Mouse (Mus musculus) frontal cortex, postnatal 10 days (tissue): Measurements from ENCODE around the gene Hsd17b7.
A peak's percentile ranks its signal among the peaks of the same experiment; 100 is the strongest.

Experiments used
- DNase-seq, 2 experiments: peaks; one replicate each; pipeline ENCODE4 v3.0.0; 2022; ENCODE audit warnings: low spot score in 2 of 2, mixed read lengths in 1 of 2

Gene Hsd17b7

GRCm38 (mm10) chr1:169939345-169939744 is 29.7 kb downstream of the Hsd17b7 start:
- DNase-seq = peak in 1 of 2 experiments; percentile 44

DNA sequence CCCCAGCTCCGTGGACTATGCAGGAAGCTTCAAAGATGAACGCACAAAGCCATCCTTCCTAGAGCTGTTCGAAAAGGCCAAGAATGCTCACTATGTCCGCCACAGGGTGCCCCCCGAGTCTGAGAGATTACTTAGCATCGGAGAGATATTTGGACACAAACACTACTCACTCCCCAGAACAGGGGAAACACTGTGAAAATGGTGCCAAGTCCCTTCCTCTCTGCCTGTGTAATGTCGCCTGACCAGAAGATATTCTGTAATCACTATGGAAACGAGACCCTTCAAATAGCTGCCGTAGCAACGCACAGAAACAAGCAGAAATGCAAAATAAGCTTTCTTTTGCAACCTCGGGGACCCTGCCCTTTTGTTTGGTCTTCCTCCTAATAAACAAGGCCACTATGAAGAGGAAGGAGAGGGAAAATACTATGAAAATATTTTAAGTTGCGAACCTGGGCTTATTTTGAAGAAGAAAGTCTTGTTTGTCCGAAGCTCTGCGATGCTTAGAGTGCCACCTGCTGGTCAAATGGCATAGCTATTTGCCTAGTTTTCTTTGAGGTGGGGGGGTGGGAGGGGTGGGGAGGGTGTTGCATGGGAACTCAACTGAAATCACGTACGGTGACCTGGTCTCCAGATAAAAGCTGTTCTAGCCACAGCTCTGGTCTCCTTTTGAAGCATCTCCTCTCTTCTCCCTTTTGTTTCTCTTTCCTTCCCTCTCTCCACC is 34.9 kb downstream of the Hsd17b7 start:
- DNase-seq = peak in 1 of 2 experiments; percentile 29

DNA sequence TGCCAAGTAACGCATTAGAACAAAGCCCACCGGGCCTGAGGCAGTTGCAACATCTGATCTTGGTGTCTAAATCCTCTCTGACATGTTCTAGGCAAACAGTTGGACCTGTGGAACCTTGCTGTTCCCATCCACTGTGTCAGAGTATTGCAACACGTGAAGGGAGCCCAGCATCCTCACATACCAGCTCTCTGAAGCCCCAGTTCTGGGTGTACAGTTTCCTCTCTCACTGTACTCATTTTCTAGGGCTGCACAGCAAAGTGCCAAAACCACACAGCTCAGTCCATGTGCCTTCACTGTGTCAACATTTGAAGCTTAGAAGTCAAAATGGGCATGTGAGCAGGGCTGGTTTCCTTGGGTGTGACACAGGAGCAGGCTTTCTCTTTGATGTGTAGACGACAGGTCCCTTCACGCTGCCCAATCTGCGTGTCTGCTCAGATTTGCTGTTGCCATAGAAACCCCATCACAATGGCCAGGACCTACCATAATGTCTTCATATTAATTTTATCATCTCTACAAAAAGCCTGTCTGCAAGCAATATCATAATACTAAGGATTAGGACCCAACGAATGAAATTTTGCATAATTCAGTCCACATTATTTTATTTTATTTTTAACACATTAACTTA is 36.8 kb downstream of the Hsd17b7 start:
- DNase-seq = no peak

DNA sequence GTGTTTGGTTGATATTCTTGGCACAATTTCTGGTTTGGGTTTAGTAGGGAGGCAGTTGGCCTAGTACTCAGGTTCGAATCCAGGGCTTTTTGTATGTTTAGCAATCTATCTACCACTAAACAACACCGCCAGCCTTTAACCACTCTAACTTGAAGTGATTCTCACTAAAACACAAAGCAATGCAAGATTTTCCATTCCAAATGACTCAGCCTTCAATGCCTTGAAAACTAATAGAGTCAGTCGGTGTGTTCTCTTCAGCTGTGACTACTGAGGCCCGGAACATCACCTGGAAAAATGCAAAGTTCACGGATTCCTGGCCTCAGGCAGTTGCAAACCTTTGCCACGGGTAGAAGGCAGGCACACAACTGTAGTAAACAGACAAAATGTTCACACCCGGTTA is 37.3 kb downstream of the Hsd17b7 start:
- no peak for DNase-seq

GRCm38 (mm10) chr1:169928454-169928971 is 40.5 kb downstream of the Hsd17b7 start, which contains the start of gene Ccdc190:
Gene Ccdc190, plus strand, starts transcription at chr1:169928648.
- DNase-seq = peak; percentile 24 to 42

DNA sequence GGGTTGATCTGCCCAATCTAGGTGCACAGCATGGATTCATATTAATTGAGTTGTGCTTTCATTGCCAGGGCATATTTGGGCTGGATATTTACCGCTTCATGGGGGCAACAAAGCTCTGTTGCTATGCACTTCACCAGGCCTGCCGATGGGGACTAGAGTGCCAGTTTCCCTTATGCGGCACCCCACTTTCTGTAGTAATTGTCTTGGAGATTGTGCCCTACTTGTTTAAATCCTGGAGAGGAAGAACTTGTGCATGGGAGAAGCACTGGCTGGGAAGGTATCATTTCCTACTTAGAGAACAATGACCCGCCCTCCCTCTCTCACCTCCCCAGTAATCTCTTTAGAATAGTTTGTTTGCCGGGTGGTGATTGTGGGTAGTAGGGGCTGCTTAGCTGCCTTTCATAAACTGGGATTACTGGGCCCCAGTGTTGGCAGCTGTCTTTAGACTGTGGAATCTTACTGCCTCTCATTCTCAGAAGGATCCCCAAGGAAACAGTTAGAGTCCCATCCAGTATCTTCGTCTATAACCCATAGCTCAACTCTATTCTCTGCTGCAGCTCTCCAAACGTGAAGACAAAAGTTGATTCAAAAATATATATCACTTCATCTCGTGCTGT is 41.2 kb downstream of the Hsd17b7 start:
- DNase-seq = no peak

DNA sequence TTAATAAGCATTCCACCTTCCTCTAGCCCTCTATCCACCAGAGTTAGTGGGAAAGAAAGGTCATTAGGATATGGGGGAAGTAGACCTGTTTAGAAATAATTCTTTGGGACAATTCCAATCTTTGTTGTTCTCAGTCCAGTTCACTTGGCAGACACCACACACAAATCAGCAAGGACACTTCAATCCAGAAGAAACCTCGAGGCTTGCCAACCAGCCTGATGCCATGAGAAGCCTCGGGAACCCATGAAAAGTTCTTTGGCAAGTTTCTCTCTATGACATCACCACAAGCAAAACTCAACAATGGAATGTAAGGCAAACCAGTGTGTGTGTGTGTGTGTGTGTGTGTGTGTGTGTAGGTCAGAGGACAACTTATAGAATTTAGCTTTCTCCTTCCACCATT is 44.5 kb downstream of the Hsd17b7 start:
- no peak for DNase-seq

- peak in 1 of 2 experiments; percentile 29 for DNase-seq
These were observed 47.3 kb downstream of the Hsd17b7 start for GRCm38 (mm10) chr1:169921710-169922211.

GRCm38 (mm10) chr1:169919211-169919610 is 49.8 kb downstream of the Hsd17b7 start:
- DNase-seq = peak; percentile 20 to 74

- peak; percentile 51 to 62 for DNase-seq
These were observed 51.0 kb downstream of the Hsd17b7 start for GRCm38 (mm10) chr1:169917998-169918397.

DNA sequence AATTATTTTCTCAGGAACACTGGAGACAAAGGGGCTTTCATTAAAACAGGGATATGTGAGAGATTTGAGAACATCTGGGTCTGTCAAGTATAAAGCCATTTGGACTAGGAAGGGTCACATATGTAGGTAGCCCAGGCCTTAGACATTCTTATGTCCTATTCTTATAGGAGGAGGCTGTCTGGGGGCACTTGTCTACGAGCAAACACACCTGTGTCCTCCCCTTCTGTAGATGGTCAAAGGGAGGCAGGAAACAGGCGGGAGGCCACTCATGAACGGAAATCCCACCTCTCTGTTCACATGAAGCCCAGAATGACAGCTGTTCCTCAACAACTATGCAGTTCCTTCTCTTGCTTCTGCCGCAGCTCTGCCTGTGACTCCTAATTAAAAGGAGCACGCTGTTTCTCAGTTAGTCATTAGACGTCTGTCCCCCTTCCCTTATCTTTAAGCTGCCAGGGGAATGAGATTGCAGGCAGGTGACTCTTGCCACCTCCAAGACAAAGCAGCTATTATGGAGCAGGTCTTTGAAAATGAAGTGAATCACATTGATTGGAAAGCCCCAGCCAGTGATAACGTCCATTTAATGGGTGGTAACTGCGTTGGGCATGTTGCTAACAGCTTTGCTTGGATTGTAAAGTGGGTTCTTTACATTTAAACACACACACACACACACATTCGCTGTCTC is 51.8 kb downstream of the Hsd17b7 start:
- DNase-seq = no peak

DNA sequence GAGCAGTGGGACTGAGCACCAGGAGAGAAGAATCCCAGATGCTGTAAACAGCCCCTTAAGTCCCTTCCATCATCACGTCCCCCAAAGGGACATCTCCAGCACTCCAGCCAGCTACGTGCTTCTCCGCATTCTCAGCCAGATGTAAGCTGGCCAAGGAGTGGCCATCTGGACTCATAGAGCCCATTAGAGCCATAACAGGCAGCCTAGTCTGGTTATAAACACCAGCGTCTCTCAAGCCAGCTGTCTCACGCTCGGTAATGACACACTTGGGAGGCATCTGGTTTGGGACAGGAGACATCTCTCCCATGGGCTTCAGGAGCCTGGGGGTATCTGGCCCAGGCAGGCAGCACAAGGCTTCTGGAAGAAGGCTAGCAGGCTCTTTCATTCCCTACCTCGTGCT is 52.4 kb downstream of the Hsd17b7 start:
- no peak for DNase-seq

- DNase-seq = no peak
These were observed 57.5 kb downstream of the Hsd17b7 start for GRCm38 (mm10) chr1:169911526-169911925.

DNA sequence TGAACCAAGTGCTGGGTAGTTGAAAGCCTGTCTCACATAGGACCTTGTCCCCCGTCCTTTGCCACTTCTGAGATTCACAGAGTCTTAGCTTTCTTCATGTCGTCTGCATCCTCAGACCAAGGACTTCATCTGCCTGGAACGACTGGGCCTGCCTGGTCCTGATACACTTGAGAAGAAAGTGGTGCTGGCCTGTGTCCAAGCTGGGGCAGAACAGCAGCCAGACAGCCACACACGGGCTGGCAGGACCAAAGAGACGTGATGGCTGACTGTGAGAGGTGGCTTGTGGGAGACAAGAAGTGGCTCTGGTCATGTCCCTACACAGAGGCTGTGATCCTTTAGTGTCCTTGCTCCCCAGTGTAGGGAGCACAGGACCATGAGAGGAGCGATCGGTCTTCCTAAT is 58.3 kb downstream of the Hsd17b7 start:
- DNase-seq = no peak

DNA sequence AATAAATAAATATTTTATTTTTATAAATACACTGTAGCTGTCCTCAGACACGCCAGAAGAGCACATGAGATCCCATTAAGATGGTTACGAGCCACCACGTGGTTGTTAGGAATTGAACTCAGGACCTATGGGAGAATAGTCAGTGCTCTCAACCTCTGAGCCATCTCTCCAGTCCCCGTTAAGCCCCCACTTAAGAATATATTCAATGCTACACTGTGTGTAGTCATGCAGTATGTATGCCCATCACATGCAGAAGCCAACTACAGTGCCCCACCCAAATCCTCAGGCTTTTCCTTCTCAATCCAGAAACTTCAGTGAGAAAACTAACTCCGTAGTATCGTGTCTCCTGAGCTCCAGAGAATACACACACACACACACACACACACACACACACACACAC is 59.4 kb downstream of the Hsd17b7 start:
- no peak for DNase-seq

- no peak for DNase-seq
These were observed 59.9 kb downstream of the Hsd17b7 start for GRCm38 (mm10) chr1:169909163-169909562.

DNA sequence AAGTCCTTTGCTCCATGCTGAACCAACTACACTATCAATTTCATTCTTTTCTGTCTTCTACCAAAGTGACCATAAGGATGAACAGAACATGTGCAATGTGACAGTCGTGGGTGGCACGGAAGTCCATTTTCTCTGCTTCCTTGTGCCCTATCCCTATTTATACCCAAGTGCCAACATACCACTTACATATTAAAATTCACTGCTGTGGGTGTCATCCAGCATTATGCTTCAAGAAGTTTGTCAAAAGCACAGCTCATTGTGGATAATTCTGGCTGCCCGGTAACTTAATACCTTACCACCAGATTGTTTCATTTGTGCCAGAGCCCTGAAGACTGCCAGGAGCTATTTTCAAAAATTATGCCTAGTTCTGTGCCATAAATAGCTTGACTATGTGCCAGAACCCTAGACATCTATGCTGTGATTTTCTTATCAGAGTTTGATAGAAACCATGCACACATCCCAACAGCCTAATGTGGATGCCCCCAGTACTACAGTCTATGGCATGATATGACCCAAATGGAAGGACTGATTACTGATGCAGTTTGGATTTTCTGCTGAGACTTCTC is 68.2 kb downstream of the Hsd17b7 start:
- no peak for DNase-seq
